Mouse (Mus musculus): ENCODE measurements around the gene Nuak1. TPM values are rescaled to one million over a fixed set of nuclear protein-coding genes. Genes with fewer than 3 reads are reported as not detected.

Gene Nuak1
- total RNA-seq, 2 experiments from 2014 or later = 69.3 to 69.7 TPM

- intact Hi-C loops (cut with DNase I) = no loop called here
- DNase-seq (ENCODE audit: low spot score in 2 of 2) = peak in 1 of 2 experiments; percentile 64
Observed at GRCm38 (mm10) chr10:84388357-84389141, 51.8 kb downstream of the Nuak1 start.

GRCm38 (mm10) chr10:84387338-84387737 is 53.1 kb downstream of the Nuak1 start:
- DNase-seq (ENCODE audit: low spot score in 2 of 2) = no peak
- intact Hi-C loops (cut with DNase I) = no loop called here

- intact Hi-C loops (cut with DNase I) = no loop called here
- DNase-seq (ENCODE audit: low spot score in 2 of 2) = no peak
Observed at GRCm38 (mm10) chr10:84386625-84387242, 53.7 kb downstream of the Nuak1 start.

- no peak for DNase-seq (ENCODE audit: low spot score in 2 of 2)
- intact Hi-C loops (cut with DNase I) = no loop called here
Observed at GRCm38 (mm10) chr10:84386214-84386613, 54.2 kb downstream of the Nuak1 start.

- intact Hi-C loops (cut with DNase I) = no loop called here
- DNase-seq (ENCODE audit: low spot score in 2 of 2) = no peak
Observed at GRCm38 (mm10) chr10:84384761-84385160, 55.6 kb downstream of the Nuak1 start.

- intact Hi-C loops (cut with DNase I) = no loop called here
- DNase-seq (ENCODE audit: low spot score in 2 of 2) = no peak
Observed at GRCm38 (mm10) chr10:84382900-84383883, 57.2 kb downstream of the Nuak1 start.

- DNase-seq (ENCODE audit: low spot score in 2 of 2) = no peak
- intact Hi-C loops (cut with DNase I) = no loop called here
Observed at GRCm38 (mm10) chr10:84381276-84381798, 59.1 kb downstream of the Nuak1 start.

- no peak for DNase-seq (ENCODE audit: low spot score in 2 of 2)
- intact Hi-C loops (cut with DNase I) = no loop called here
Observed at GRCm38 (mm10) chr10:84379366-84379765, 61.0 kb downstream of the Nuak1 start.

GRCm38 (mm10) chr10:84377956-84378355 is 62.4 kb downstream of the Nuak1 start:
- no peak for DNase-seq (ENCODE audit: low spot score in 2 of 2)
- intact Hi-C loops (cut with DNase I) = no loop called here

GRCm38 (mm10) chr10:84376346-84376745 is 64.1 kb downstream of the Nuak1 start:
- intact Hi-C loops (cut with DNase I) = no loop called here
- DNase-seq (ENCODE audit: low spot score in 2 of 2) = no peak

GRCm38 (mm10) chr10:84374996-84375395 is 65.4 kb downstream of the Nuak1 start:
- intact Hi-C loops (cut with DNase I) = loop anchor here (5.0 kb wide), 1 partner anchor 62 kb away; no protein-coding TSS in a partner anchor
- no peak for DNase-seq (ENCODE audit: low spot score in 2 of 2)

GRCm38 (mm10) chr10:84373476-84373875 is 66.9 kb downstream of the Nuak1 start:
- no peak for DNase-seq (ENCODE audit: low spot score in 2 of 2)
- intact Hi-C loops (cut with DNase I) = loop anchor here (5.0 kb wide), 1 partner anchor 64 kb away; no protein-coding TSS in a partner anchor

- DNase-seq (ENCODE audit: low spot score in 2 of 2) = peak; percentile 77 to 86
- intact Hi-C loops (cut with DNase I) = loop anchor here (5.0 kb wide), 1 partner anchor 65 kb away; no protein-coding TSS in a partner anchor
Observed at GRCm38 (mm10) chr10:84372161-84373095, 68.0 kb downstream of the Nuak1 start.

- intact Hi-C loops (cut with DNase I) = loop anchor here (5.0 kb wide), 1 partner anchor 66 kb away; no protein-coding TSS in a partner anchor
- DNase-seq (ENCODE audit: low spot score in 2 of 2) = no peak
Observed at GRCm38 (mm10) chr10:84371681-84372160, 68.7 kb downstream of the Nuak1 start.

- intact Hi-C loops (cut with DNase I) = loop anchor here (5.0 kb wide), 1 partner anchor 66 kb away; no protein-coding TSS in a partner anchor
- DNase-seq (ENCODE audit: low spot score in 2 of 2) = no peak
Observed at GRCm38 (mm10) chr10:84371230-84371629, 69.2 kb downstream of the Nuak1 start.

GRCm38 (mm10) chr10:84369646-84370314 is 70.6 kb downstream of the Nuak1 start:
- intact Hi-C loops (cut with DNase I) = loop anchor here (5.0 kb wide), 1 partner anchor 68 kb away; no protein-coding TSS in a partner anchor
- peak in 1 of 2 experiments; percentile 3 for DNase-seq (ENCODE audit: low spot score in 2 of 2)

GRCm38 (mm10) chr10:84368185-84368584 is 72.2 kb downstream of the Nuak1 start:
- no peak for DNase-seq (ENCODE audit: low spot score in 2 of 2)
- intact Hi-C loops (cut with DNase I) = no loop called here
